Mouse (Mus musculus) heart, adult 2 months (tissue): ENCODE data around the gene Cby3.
A peak's percentile ranks its signal among the peaks of the same experiment; 100 is the strongest.

Experiments
- CTCF ChIP-seq: fragments of 200-600 bp; IDR thresholded peaks from 2 replicates; pipeline ENCODE4 v1.8.1; 2022; ENCODE audit warnings: antibody characterized with exemption, mild to moderate bottlenecking, moderate library complexity
- EP300 ChIP-seq: fragments of 200-500 bp; IDR thresholded peaks from 2 replicates; pipeline ENCODE4 v1.6.1; 2011; ENCODE audit warnings: low read depth, low read length, control low read depth; ENCODE audit not compliant: insufficient read depth
- POLR2A ChIP-seq: fragments of 200-500 bp; IDR thresholded peaks from 2 replicates; pipeline ENCODE4 v1.6.1; 2011; ENCODE audit warnings: mild to moderate bottlenecking, low read depth, low read length, control low read depth; ENCODE audit not compliant: insufficient read depth

GRCm38 (mm10) chr11:50371399-50371841 is 17.2 kb downstream of the Cby3 start:
- TF ChIP-seq POLR2A, result no peak
- peak; percentile 63 for TF ChIP-seq CTCF
- 0 out of 2 replicates have a peak, but pooled peaks have one; percentile 13 for TF ChIP-seq EP300
